Mouse (Mus musculus): ENCODE data around the gene 9130019O22Rik.

DNA sequence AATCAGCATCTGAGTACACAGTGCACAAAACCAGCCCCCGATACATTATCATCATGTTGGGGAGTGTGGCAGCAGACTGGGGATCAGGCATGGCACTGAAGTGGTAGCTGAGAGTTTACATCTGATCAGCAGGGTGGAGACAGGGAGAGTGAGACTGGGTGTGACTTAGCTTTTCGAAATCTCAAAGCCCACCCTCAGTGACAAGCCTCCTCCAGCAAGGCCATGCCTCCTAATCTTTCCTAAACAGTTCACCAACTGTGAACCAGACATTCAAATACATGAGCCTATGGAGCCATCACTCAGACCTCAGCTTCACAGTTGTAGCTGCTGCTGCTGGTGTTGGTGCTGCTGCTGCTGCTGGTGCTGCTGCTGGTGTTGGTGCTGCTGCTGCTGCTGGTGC, 24.5 kb upstream of the 9130019O22Rik start:
- TF ChIP-seq POLR2A (IDR thresholded peaks at IDR 0.05; ENCODE audit: borderline replicate concordance, extremely low read depth, insufficient read depth, insufficient read length, poor library complexity, severe bottlenecking) (no peak), CTCF (IDR thresholded peaks at IDR 0.05; ENCODE audit: borderline replicate concordance, extremely low read depth, insufficient read depth, insufficient read length) (no peak)
